Mouse (Mus musculus): ENCODE measurements around the gene Cmtm7. TPM values are rescaled to one million over a fixed set of nuclear protein-coding genes. Genes with fewer than 3 reads are reported as not detected.

The Cmtm7 gene
- polyA plus RNA-seq (2014; fragmentation: Nextera tagmentation; extraction: Ambion mirVana) = 16.5 and 25.6 TPM in 2 replicates

DNA sequence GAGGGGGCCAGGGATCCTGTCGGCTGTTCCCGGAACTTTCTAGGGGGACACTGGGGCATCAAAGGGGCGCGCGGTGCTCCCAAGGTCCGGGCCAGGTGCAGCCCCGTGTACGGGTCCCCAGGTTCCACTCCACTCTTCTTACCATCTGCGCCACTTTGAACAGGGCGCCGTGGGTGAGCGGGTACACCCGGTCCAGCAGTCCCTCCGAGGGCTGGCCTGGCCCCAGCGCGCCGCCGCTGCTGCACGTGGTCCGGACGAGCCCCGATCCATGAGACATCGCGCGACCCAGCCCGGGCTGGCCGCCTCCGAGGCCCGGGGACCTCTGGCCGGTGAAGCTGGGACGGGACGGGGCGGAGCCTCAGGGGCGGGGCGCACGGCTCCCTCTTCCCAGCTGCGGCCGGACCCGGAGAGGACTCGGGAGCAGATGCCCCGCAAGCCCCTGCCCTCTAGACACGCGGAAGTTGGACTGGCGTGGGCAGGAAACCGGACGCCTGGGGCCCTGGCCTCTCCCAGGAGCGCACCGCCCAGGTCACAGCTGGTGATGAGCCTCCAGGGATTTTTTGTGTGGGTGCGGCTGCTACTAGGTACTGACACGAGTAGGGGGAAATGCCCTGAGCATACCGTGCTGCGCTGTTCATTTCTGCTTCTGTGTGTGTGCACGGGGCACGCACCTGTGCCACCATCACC is at the start of gene Cmtm7:
Gene Cmtm7 (minus strand): TSS at position 331 of the 687 bp plus-strand sequence.
- H3K27me3 ChIP-seq (replicated peaks; ENCODE audit: control insufficient read depth, insufficient read depth, low read length) = no peaks in the 10 kb centered on the region
- H3K36me3 ChIP-seq (ENCODE audit: control insufficient read depth, insufficient read depth, low read length) = no peaks in the 10 kb centered on the region
- peak within 1 kb of the TSS; percentile 46 for H3K4me3 ChIP-seq (ENCODE audit: low read depth, low read length)
- WGBS = 2% methylated on average over 53 of the region's 54 CpGs
- ATAC-seq = peak; percentile 76
- no peaks in the 10 kb centered on the region for H3K9me3 ChIP-seq (replicated peaks; ENCODE audit: control insufficient read depth, low read length)
- H3K27ac ChIP-seq (ENCODE audit: low read depth, low read length) = no peak within 1 kb of the TSS
- peak within 1 kb of the TSS; percentile 71 for H3K9ac ChIP-seq (ENCODE audit: low read length)
- H3K4me2 ChIP-seq (ENCODE audit: low read length) = peak within 1 kb of the TSS; percentile 98
- DNase-seq (ENCODE audit: low spot score) = peak; percentile 50
- H3K4me1 ChIP-seq (ENCODE audit: control insufficient read depth, insufficient read depth, low read length) = peaks cover 11% of the 10 kb centered on the region

DNA sequence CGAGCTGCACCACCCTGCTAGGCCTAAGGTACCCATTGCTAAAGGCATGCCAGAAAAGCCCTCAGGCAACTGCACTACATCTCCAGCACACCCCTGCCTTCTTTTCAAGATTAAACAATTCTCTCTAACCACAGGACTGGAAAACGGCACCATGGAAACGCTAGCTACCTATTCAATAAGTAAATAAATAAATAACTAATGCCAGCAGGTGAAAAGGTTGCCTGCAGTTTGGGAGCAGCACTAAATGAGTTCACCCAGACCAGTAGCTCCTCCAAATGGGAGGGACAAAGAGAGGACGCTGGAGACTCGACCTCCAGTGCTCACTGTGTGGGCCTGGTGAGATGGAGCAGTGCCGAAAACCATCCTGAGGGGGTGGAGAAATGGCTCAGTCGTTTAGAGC is 48.7 kb upstream of the Cmtm7 start:
- Histone ChIP-seq H3K36me3 (ENCODE audit: control insufficient read depth, insufficient read depth, low read length) (no peaks in the 10 kb centered on the region), H3K27ac (ENCODE audit: low read depth, low read length) (no peak overlapping the region), H3K4me3 (ENCODE audit: low read depth, low read length) (no peak overlapping the region), H3K27me3 (replicated peaks; ENCODE audit: control insufficient read depth, insufficient read depth, low read length) (no peaks in the 10 kb centered on the region), H3K4me1 (ENCODE audit: control insufficient read depth, insufficient read depth, low read length) (peaks cover 3% of the 10 kb centered on the region; the same call in 1 of the 2 replicates), H3K9ac (ENCODE audit: low read length) (no peak overlapping the region), H3K9me3 (replicated peaks; ENCODE audit: control insufficient read depth, low read length) (no peaks in the 10 kb centered on the region), H3K4me2 (ENCODE audit: low read length) (no peak overlapping the region)
- DNase-seq (ENCODE audit: low spot score) (peak; percentile 30), ATAC-seq (no peak)
- WGBS = 15% methylated on average over 7 of the region's 7 CpGs

DNA sequence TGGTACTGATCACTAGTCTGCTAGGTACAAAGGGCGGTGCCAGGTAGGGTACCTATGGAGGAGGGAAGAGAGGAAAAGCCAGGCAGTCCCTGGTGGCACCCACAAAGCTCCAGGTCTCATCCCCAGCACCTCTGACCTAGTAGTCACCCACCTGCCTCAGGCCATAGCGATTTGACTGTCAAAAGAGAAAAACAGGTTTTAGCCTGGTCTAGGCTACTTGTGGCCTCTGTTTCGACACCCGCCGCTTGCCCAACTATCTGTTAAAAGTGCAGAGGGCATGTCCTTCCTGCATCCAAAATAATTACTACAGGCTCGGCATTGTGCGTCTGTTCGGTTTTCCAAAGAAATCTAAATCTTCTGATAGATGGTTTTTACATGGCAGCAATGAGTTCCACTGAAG is 48.0 kb upstream of the Cmtm7 start:
- Histone ChIP-seq H3K27ac (ENCODE audit: low read depth, low read length) (no peak overlapping the region), H3K4me1 (ENCODE audit: control insufficient read depth, insufficient read depth, low read length) (peaks cover 3% of the 10 kb centered on the region; the same call in 1 of the 2 replicates), H3K9me3 (replicated peaks; ENCODE audit: control insufficient read depth, low read length) (no peaks in the 10 kb centered on the region), H3K36me3 (ENCODE audit: control insufficient read depth, insufficient read depth, low read length) (no peaks in the 10 kb centered on the region), H3K4me2 (ENCODE audit: low read length) (no peak overlapping the region), H3K4me3 (ENCODE audit: low read depth, low read length) (no peak overlapping the region), H3K9ac (ENCODE audit: low read length) (no peak overlapping the region), H3K27me3 (replicated peaks; ENCODE audit: control insufficient read depth, insufficient read depth, low read length) (no peaks in the 10 kb centered on the region)
- DNase-seq (ENCODE audit: low spot score) (no peak), ATAC-seq (no peak)
- WGBS = 92% methylated on average over 8 of the region's 8 CpGs

DNA sequence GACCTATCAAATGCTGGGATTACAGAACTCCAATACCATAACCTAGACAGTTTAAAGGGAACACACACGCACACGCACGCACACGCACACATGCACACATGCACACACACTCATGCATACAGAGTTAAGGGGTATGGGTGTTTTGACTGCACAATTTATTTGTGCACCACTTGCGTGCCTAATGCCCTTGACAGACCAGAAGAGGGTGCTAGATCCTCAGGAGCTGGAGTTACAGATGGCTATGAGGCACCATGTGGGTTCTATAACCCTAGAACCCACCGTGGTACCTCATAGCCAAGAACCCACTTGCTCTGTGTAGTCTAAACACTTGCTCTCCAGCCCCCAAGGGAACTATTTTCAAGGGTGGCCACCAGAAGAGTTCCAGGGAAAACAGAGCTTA is 46.7 kb upstream of the Cmtm7 start:
- over 99% methylated on average over 6 of the region's 6 CpGs for WGBS
- H3K36me3 ChIP-seq (ENCODE audit: control insufficient read depth, insufficient read depth, low read length) = no peaks in the 10 kb centered on the region

GRCm38 (mm10) chr9:114827242-114827852 is 45.7 kb upstream of the Cmtm7 start:
- Histone ChIP-seq H3K4me1 (ENCODE audit: control insufficient read depth, insufficient read depth, low read length) (peaks cover 3% of the 10 kb centered on the region; the same call in 1 of the 2 replicates), H3K36me3 (ENCODE audit: control insufficient read depth, insufficient read depth, low read length) (no peaks in the 10 kb centered on the region), H3K9me3 (replicated peaks; ENCODE audit: control insufficient read depth, low read length) (no peaks in the 10 kb centered on the region), H3K27ac (ENCODE audit: low read depth, low read length) (no peak overlapping the region), H3K27me3 (replicated peaks; ENCODE audit: control insufficient read depth, insufficient read depth, low read length) (no peaks in the 10 kb centered on the region), H3K9ac (ENCODE audit: low read length) (no peak overlapping the region), H3K4me2 (ENCODE audit: low read length) (no peak overlapping the region), H3K4me3 (ENCODE audit: low read depth, low read length) (no peak overlapping the region)
- 85% methylated on average over 1 of the region's 1 CpGs for WGBS
- DNase-seq (ENCODE audit: low spot score) (no peak), ATAC-seq (no peak)

More for the DNA sequence above, 46.7 kb upstream of the Cmtm7 start:
- H3K4me2 ChIP-seq (ENCODE audit: low read length) = no peak overlapping the region
- H3K27me3 ChIP-seq (replicated peaks; ENCODE audit: control insufficient read depth, insufficient read depth, low read length) = no peaks in the 10 kb centered on the region
- no peak overlapping the region for H3K4me3 ChIP-seq (ENCODE audit: low read depth, low read length)
- no peak overlapping the region for H3K9ac ChIP-seq (ENCODE audit: low read length)
- DNase-seq (ENCODE audit: low spot score) (no peak), ATAC-seq (no peak)
- peaks cover 3% of the 10 kb centered on the region; the same call in 1 of the 2 replicates for H3K4me1 ChIP-seq (ENCODE audit: control insufficient read depth, insufficient read depth, low read length)
- H3K9me3 ChIP-seq (replicated peaks; ENCODE audit: control insufficient read depth, low read length) = no peaks in the 10 kb centered on the region
- H3K27ac ChIP-seq (ENCODE audit: low read depth, low read length) = no peak overlapping the region

DNA sequence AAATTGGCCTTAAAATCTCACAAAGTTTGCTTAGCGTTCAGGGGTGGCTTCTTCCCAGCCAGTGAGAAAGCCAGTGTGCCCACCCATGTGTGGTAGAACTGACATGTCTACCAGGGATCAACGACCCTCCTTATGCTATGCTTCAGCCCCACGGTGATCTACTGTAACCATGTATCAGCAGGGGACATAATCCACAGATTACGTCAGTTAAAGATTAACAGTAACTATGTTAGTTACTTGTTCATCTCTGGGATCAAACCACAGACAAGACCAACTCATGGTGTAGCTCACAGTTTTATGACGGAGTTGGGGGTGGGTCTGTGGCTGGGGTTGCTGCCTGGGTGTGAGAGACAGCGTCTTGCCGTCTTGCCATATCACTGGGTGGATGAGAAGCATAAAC is 42.5 kb upstream of the Cmtm7 start:
- WGBS = 94% methylated on average over 7 of the region's 7 CpGs
- no peaks in the 10 kb centered on the region for H3K4me1 ChIP-seq (ENCODE audit: control insufficient read depth, insufficient read depth, low read length)
- no peak overlapping the region for H3K27ac ChIP-seq (ENCODE audit: low read depth, low read length)
- no peak overlapping the region for H3K4me2 ChIP-seq (ENCODE audit: low read length)
- no peaks in the 10 kb centered on the region for H3K27me3 ChIP-seq (replicated peaks; ENCODE audit: control insufficient read depth, insufficient read depth, low read length)
- no peak for DNase-seq (ENCODE audit: low spot score)
- H3K9ac ChIP-seq (ENCODE audit: low read length) = no peak overlapping the region
- H3K4me3 ChIP-seq (ENCODE audit: low read depth, low read length) = no peak overlapping the region
- H3K36me3 ChIP-seq (ENCODE audit: control insufficient read depth, insufficient read depth, low read length) = no peaks in the 10 kb centered on the region
- ATAC-seq = no peak
- H3K9me3 ChIP-seq (replicated peaks; ENCODE audit: control insufficient read depth, low read length) = no peaks in the 10 kb centered on the region

DNA sequence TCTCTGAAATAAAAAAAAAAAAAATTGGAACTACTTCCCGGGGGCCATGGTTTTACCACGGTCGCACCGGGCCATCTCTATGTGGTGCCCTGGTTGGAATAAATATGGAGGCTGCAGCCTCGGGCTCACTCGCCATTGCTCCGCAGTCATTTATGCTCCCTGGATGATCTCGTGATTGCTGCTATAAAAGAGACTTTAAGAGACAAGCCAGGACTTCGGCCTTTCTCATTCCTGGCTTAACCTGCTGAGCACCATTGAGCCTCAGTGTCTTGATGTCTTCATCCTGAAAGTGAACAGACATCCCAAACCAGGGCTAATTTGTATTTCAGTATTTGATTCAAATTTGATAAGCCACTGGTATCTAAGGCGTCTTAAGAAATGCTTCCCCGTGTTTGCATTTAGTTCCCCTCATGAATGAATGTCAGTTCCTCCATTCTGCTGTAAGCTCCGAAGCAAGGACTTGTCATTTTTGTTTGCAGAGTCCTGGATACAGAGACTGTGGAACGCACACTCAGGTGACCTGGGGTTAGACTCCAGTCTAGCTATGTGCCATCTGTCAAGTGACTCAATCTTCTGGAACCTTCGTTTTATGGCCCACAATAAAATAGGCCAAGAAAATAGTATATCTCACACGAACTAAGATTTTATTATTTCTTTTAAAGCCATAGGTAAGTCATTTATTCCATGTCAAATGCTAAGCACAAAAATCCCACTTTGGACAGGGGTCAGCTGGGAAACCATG is 40.1 kb upstream of the Cmtm7 start:
- Histone ChIP-seq H3K27ac (ENCODE audit: low read depth, low read length) (no peak overlapping the region), H3K27me3 (replicated peaks; ENCODE audit: control insufficient read depth, insufficient read depth, low read length) (no peaks in the 10 kb centered on the region), H3K4me2 (ENCODE audit: low read length) (no peak overlapping the region), H3K36me3 (ENCODE audit: control insufficient read depth, insufficient read depth, low read length) (no peaks in the 10 kb centered on the region), H3K9me3 (replicated peaks; ENCODE audit: control insufficient read depth, low read length) (no peaks in the 10 kb centered on the region), H3K4me1 (ENCODE audit: control insufficient read depth, insufficient read depth, low read length) (no peaks in the 10 kb centered on the region), H3K9ac (ENCODE audit: low read length) (no peak overlapping the region), H3K4me3 (ENCODE audit: low read depth, low read length) (no peak overlapping the region)
- WGBS = 94% methylated on average over 15 of the region's 15 CpGs
- no peak for DNase-seq (ENCODE audit: low spot score)
- no peak for ATAC-seq

DNA sequence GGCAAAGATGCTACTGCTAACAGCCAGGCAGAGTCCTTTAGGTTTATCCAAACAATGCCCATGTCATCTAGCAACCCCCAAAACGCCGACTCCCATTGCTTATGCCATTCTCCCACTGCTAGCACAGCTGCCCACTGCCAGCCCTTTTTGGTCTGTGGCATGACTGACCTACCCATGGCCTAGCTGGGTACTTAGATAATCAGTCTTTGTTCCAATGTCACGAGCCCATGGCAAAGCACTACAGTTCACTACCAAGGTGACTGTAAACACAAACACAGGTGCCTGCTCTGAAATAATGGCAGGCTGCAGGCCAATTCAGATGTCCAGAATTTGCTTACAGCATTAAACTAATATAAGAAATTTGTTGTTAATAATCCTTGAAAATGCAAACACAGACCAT is 37.3 kb upstream of the Cmtm7 start:
- ATAC-seq = no peak

DNA sequence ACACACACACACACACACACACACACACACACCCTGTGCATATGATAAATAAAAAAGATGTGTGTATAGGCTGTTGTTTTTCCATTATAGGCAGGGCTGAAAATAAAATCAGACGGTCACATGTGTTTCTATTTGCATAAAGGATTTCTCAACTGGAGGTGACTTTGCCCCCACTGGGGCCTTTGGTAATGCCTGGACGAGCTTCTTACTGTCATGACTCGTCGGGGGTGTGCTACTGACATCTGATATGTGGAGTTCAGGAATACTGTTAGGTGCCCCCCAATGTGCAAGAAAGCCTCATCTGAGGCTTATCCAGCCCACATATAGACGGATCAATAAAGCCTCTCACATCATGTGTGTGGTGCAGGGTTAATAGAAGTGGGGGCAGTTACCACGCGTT is 35.4 kb upstream of the Cmtm7 start:
- H3K9ac ChIP-seq (ENCODE audit: low read length) = no peak overlapping the region
- ATAC-seq (no peak), DNase-seq (ENCODE audit: low spot score) (no peak)
- no peak overlapping the region for H3K27ac ChIP-seq (ENCODE audit: low read depth, low read length)
- H3K4me1 ChIP-seq (ENCODE audit: control insufficient read depth, insufficient read depth, low read length) = no peaks in the 10 kb centered on the region
- no peaks in the 10 kb centered on the region for H3K36me3 ChIP-seq (ENCODE audit: control insufficient read depth, insufficient read depth, low read length)
- no peak overlapping the region for H3K4me2 ChIP-seq (ENCODE audit: low read length)
- no peaks in the 10 kb centered on the region for H3K27me3 ChIP-seq (replicated peaks; ENCODE audit: control insufficient read depth, insufficient read depth, low read length)
- H3K4me3 ChIP-seq (ENCODE audit: low read depth, low read length) = no peak overlapping the region
- H3K9me3 ChIP-seq (replicated peaks; ENCODE audit: control insufficient read depth, low read length) = no peaks in the 10 kb centered on the region
- WGBS = 89% methylated on average over 7 of the region's 7 CpGs

More for the DNA sequence above, 37.3 kb upstream of the Cmtm7 start:
- Histone ChIP-seq H3K4me2 (ENCODE audit: low read length) (no peak overlapping the region), H3K9ac (ENCODE audit: low read length) (no peak overlapping the region), H3K27ac (ENCODE audit: low read depth, low read length) (no peak overlapping the region), H3K4me1 (ENCODE audit: control insufficient read depth, insufficient read depth, low read length) (no peaks in the 10 kb centered on the region), H3K9me3 (replicated peaks; ENCODE audit: control insufficient read depth, low read length) (no peaks in the 10 kb centered on the region), H3K4me3 (ENCODE audit: low read depth, low read length) (no peak overlapping the region), H3K27me3 (replicated peaks; ENCODE audit: control insufficient read depth, insufficient read depth, low read length) (no peaks in the 10 kb centered on the region), H3K36me3 (ENCODE audit: control insufficient read depth, insufficient read depth, low read length) (no peaks in the 10 kb centered on the region)
- 79% methylated on average over 3 of the region's 3 CpGs for WGBS
- DNase-seq (ENCODE audit: low spot score) = no peak

All from forebrain, embryonic 14.5 days (tissue).